Mouse (Mus musculus) embryonic facial prominence, embryonic 13.5 days (tissue): ENCODE results near the gene Zdhhc20. TPM values are rescaled to one million over a fixed set of nuclear protein-coding genes. Genes with fewer than 3 reads are reported as not detected.
"Not testable (repeated sequence)": the region's sequence is repeated elsewhere in the genome, so short reads cannot be mapped to it uniquely, and the experiment has no call there.

ENCODE experiments used
- ATAC-seq: fragments of 200-750 bp; cut with Nextera tagmentation; 2 replicates; pipeline ENCODE4 v1.8.0; 2017; ENCODE audit warnings: low read depth; ENCODE audit not compliant: insufficient number of reproducible peaks, insufficient read depth, low FRiP score, low TSS enrichment
- H3K27ac ChIP-seq: fragments of 300-500 bp; sonication (generic); 2 replicates; pipeline ENCODE4 v1.5.1; 2015; ENCODE audit warnings: moderate library complexity, mild to moderate bottlenecking, inconsistent platforms
- H3K27me3 ChIP-seq: fragments of 300-500 bp; sonication (generic); 2 replicates; pipeline ENCODE4 v1.6.1; 2015; ENCODE audit warnings: mild to moderate bottlenecking, inconsistent platforms
- H3K36me3 ChIP-seq: fragments of 300-500 bp; sonication (generic); 2 replicates; pipeline ENCODE4 v1.6.1; 2015; ENCODE audit warnings: mild to moderate bottlenecking, inconsistent platforms
- H3K4me1 ChIP-seq: fragments of 300-500 bp; sonication (generic); 2 replicates; pipeline ENCODE4 v1.6.1; 2015; ENCODE audit warnings: inconsistent platforms
- H3K4me2 ChIP-seq: fragments of 300-500 bp; sonication (generic); 2 replicates; pipeline ENCODE4 v1.6.1; 2015; ENCODE audit warnings: moderate library complexity, mild to moderate bottlenecking, inconsistent platforms
- H3K4me3 ChIP-seq: fragments of 300-500 bp; sonication (generic); 2 replicates; pipeline ENCODE4 v1.5.1; 2015; ENCODE audit warnings: mild to moderate bottlenecking, inconsistent platforms
- H3K9ac ChIP-seq: fragments of 300-500 bp; sonication (generic); 2 replicates; pipeline ENCODE4 v1.6.1; 2015; ENCODE audit warnings: mild to moderate bottlenecking, inconsistent platforms
- H3K9me3 ChIP-seq: fragments of 300-500 bp; sonication (generic); 2 replicates; pipeline ENCODE4 v1.6.1; 2016; ENCODE audit warnings: inconsistent platforms
- WGBS: fragments of 180-500 bp; shearing (Covaris S2); methylation state at CpG from one replicate; pipeline ENCODE4 v1.1.7; 2015; ENCODE audit warnings: mixed read lengths; 5-methylcytosine and 5-hydroxymethylcytosine counted together
- polyA plus RNA-seq: library from polyadenylated mRNA; unstranded; fragments of >200 nt; fragmentation: Nextera tagmentation; extraction: Ambion mirVana; gene quantifications from 2 replicates; pipeline ENCODE4 v1.2.1, GENCODE M21; 2015

The Zdhhc20 gene
- polyA plus RNA-seq, 1 experiment from 2014 or later, result 85.5 TPM

- not testable (repeated sequence) for H3K4me2 ChIP-seq, H3K9me3 ChIP-seq, H3K4me1 ChIP-seq, H3K4me3 ChIP-seq, H3K27me3 ChIP-seq, H3K9ac ChIP-seq, ATAC-seq, H3K27ac ChIP-seq
- peaks cover 17% of the 10 kb centered on the region for H3K36me3 ChIP-seq
These were observed 21.7 kb upstream of the Zdhhc20 start for GRCm38 (mm10) chr14:57911787-57912186.

GRCm38 (mm10) chr14:57911316-57911715 lies 21.2 kb upstream of the Zdhhc20 start:
- H3K27ac ChIP-seq, result no peak overlapping the region
- H3K27me3 ChIP-seq, result no peaks in the 10 kb centered on the region
- no peak overlapping the region for H3K9ac ChIP-seq
- no peaks in the 10 kb centered on the region for H3K4me1 ChIP-seq
- no peak overlapping the region for H3K4me3 ChIP-seq
- H3K9me3 ChIP-seq, result no peaks in the 10 kb centered on the region
- H3K4me2 ChIP-seq, result no peak overlapping the region
- 0 out of 2 replicates have a peak, but pooled peaks have one; percentile 32 for ATAC-seq
- 86% methylated on average over 4 of the region's 4 CpGs for WGBS
- peaks cover 12% of the 10 kb centered on the region for H3K36me3 ChIP-seq

- H3K36me3 ChIP-seq, result peaks cover 5% of the 10 kb centered on the region; the same call in 1 of the 2 replicates
- H3K9me3 ChIP-seq, result no peaks in the 10 kb centered on the region
- peak overlapping the region; percentile 69 for H3K9ac ChIP-seq
- peak; percentile 71; the same call in 1 of the 2 replicates for ATAC-seq
- WGBS, result 18% methylated on average over 26 of the region's 26 CpGs
- H3K4me2 ChIP-seq, result peak overlapping the region; percentile 60
- no peaks in the 10 kb centered on the region for H3K27me3 ChIP-seq
- H3K4me3 ChIP-seq, result peak overlapping the region; percentile 38
- no peak overlapping the region for H3K27ac ChIP-seq
- H3K4me1 ChIP-seq, result no peaks in the 10 kb centered on the region
These were observed 20.5 kb upstream of the Zdhhc20 start for GRCm38 (mm10) chr14:57910501-57911068.

GRCm38 (mm10) chr14:57909297-57909696 lies 19.2 kb upstream of the Zdhhc20 start:
- Histone ChIP-seq H3K4me2 (no peak overlapping the region), H3K9me3 (no peaks in the 10 kb centered on the region), H3K36me3 (no peaks in the 10 kb centered on the region), H3K9ac (no peak overlapping the region), H3K27ac (no peak overlapping the region), H3K4me3 (no peak overlapping the region), H3K4me1 (no peaks in the 10 kb centered on the region), H3K27me3 (no peaks in the 10 kb centered on the region)
- ATAC-seq, result no peak
- WGBS, result 81% methylated on average over 5 of the region's 5 CpGs

GRCm38 (mm10) chr14:57908431-57908830 lies 18.4 kb upstream of the Zdhhc20 start:
- 68% methylated on average over 2 of the region's 2 CpGs for WGBS
- H3K4me3 ChIP-seq, result no peak overlapping the region
- ATAC-seq, result no peak
- H3K27ac ChIP-seq, result no peak overlapping the region
- H3K36me3 ChIP-seq, result no peaks in the 10 kb centered on the region
- no peaks in the 10 kb centered on the region for H3K4me1 ChIP-seq
- H3K4me2 ChIP-seq, result no peak overlapping the region
- H3K27me3 ChIP-seq, result no peaks in the 10 kb centered on the region
- H3K9ac ChIP-seq, result no peak overlapping the region
- no peaks in the 10 kb centered on the region for H3K9me3 ChIP-seq

GRCm38 (mm10) chr14:57901998-57902397 lies 11.9 kb upstream of the Zdhhc20 start:
- no peak for ATAC-seq
- Histone ChIP-seq H3K4me3 (no peak overlapping the region), H3K4me1 (no peaks in the 10 kb centered on the region), H3K4me2 (no peak overlapping the region), H3K36me3 (no peaks in the 10 kb centered on the region), H3K9me3 (no peaks in the 10 kb centered on the region), H3K9ac (no peak overlapping the region), H3K27me3 (no peaks in the 10 kb centered on the region), H3K27ac (no peak overlapping the region)
- 66% methylated on average over 1 of the region's 1 CpGs for WGBS

- H3K9ac ChIP-seq, result no peak overlapping the region
- H3K27me3 ChIP-seq, result no peaks in the 10 kb centered on the region
- no peaks in the 10 kb centered on the region for H3K4me1 ChIP-seq
- 95% methylated on average over 12 of the region's 12 CpGs for WGBS
- H3K4me2 ChIP-seq, result no peak overlapping the region
- H3K36me3 ChIP-seq, result no peaks in the 10 kb centered on the region
- ATAC-seq, result no peak
- no peaks in the 10 kb centered on the region for H3K9me3 ChIP-seq
- H3K4me3 ChIP-seq, result no peak overlapping the region
- no peak overlapping the region for H3K27ac ChIP-seq
These were observed 6.8 kb upstream of the Zdhhc20 start for GRCm38 (mm10) chr14:57896882-57897281.

- not testable (repeated sequence) for H3K9ac ChIP-seq, H3K27ac ChIP-seq, H3K4me3 ChIP-seq, H3K36me3 ChIP-seq, ATAC-seq, H3K4me2 ChIP-seq, H3K4me1 ChIP-seq, H3K27me3 ChIP-seq, H3K9me3 ChIP-seq
- 78% methylated on average over 8 of the region's 8 CpGs for WGBS
These were observed 6.2 kb upstream of the Zdhhc20 start for GRCm38 (mm10) chr14:57896088-57896871.

GRCm38 (mm10) chr14:57894346-57894745 lies 4.3 kb upstream of the Zdhhc20 start:
- H3K9me3 ChIP-seq, result no peaks in the 10 kb centered on the region
- no peaks in the 10 kb centered on the region for H3K4me1 ChIP-seq
- ATAC-seq, result no peak
- H3K27me3 ChIP-seq, result no peaks in the 10 kb centered on the region
- no peak overlapping the region for H3K27ac ChIP-seq
- no peaks in the 10 kb centered on the region for H3K36me3 ChIP-seq
- no peak overlapping the region for H3K9ac ChIP-seq
- 89% methylated on average over 2 of the region's 2 CpGs for WGBS
- no peak overlapping the region for H3K4me3 ChIP-seq
- no peak overlapping the region for H3K4me2 ChIP-seq

- H3K27me3 ChIP-seq, result no peaks in the 10 kb centered on the region
- ATAC-seq, result no peak
- no peak overlapping the region for H3K4me2 ChIP-seq
- 86% methylated on average over 1 of the region's 1 CpGs for WGBS
- H3K27ac ChIP-seq, result no peak overlapping the region
- no peaks in the 10 kb centered on the region for H3K9me3 ChIP-seq
- H3K4me3 ChIP-seq, result no peak overlapping the region
- H3K36me3 ChIP-seq, result no peaks in the 10 kb centered on the region
- H3K9ac ChIP-seq, result no peak overlapping the region
- peaks cover 10% of the 10 kb centered on the region for H3K4me1 ChIP-seq
These were observed 2.9 kb upstream of the Zdhhc20 start for GRCm38 (mm10) chr14:57892961-57893360.

- H3K27me3 ChIP-seq, result no peaks in the 10 kb centered on the region
- no peak for ATAC-seq
- H3K27ac ChIP-seq, result peak overlapping the region; percentile 90
- peak overlapping the region; percentile 68 for H3K4me2 ChIP-seq
- peak overlapping the region; percentile 97 for H3K9ac ChIP-seq
- H3K9me3 ChIP-seq, result no peaks in the 10 kb centered on the region
- H3K4me3 ChIP-seq, result peak overlapping the region; percentile 86
- under 1% methylated on average over 37 of the region's 37 CpGs for WGBS
- peaks cover 11% of the 10 kb centered on the region for H3K4me1 ChIP-seq
- H3K36me3 ChIP-seq, result peaks cover 5% of the 10 kb centered on the region; the same call in 1 of the 2 replicates
These were observed 500 bp downstream of the Zdhhc20 start for GRCm38 (mm10) chr14:57889541-57890010.

- H3K36me3 ChIP-seq, result peaks cover 5% of the 10 kb centered on the region; the same call in 1 of the 2 replicates
- no peak overlapping the region for H3K27ac ChIP-seq
- no peak overlapping the region for H3K9ac ChIP-seq
- ATAC-seq, result no peak
- H3K9me3 ChIP-seq, result no peaks in the 10 kb centered on the region
- no peak overlapping the region for H3K4me3 ChIP-seq
- H3K4me1 ChIP-seq, result peaks cover 20% of the 10 kb centered on the region
- no peaks in the 10 kb centered on the region for H3K27me3 ChIP-seq
- WGBS, result 89% methylated on average over 8 of the region's 8 CpGs
- no peak overlapping the region for H3K4me2 ChIP-seq
These were observed 2.9 kb downstream of the Zdhhc20 start for GRCm38 (mm10) chr14:57887171-57887570.
